Mouse (Mus musculus): Measurements from ENCODE around the gene 0610010K14Rik. TPM values are rescaled to one million over a fixed set of nuclear protein-coding genes. Genes with fewer than 3 reads are reported as not detected.

The 0610010K14Rik gene
- polyA plus RNA-seq, 1 experiment: 65.7 TPM

- 73% methylated on average over 15 of the region's 15 CpGs for WGBS
- DNase-seq (ENCODE audit: low read depth, low spot score): no peak
These were observed 18.8 kb downstream of the 0610010K14Rik start for GRCm38 (mm10) chr11:70218741-70219470.

- DNase-seq (ENCODE audit: low read depth, low spot score): no peak
- WGBS: 30% methylated on average over 4 of the region's 4 CpGs
These were observed 19.7 kb downstream of the 0610010K14Rik start for GRCm38 (mm10) chr11:70218039-70218438.

GRCm38 (mm10) chr11:70216103-70216502 lies 21.6 kb downstream of the 0610010K14Rik start:
- 80% methylated on average over 3 of the region's 3 CpGs for WGBS

GRCm38 (mm10) chr11:70215301-70215700 lies 22.4 kb downstream of the 0610010K14Rik start:
- WGBS: 73% methylated on average over 22 of the region's 22 CpGs

More at GRCm38 (mm10) chr11:70216103-70216502, 21.6 kb downstream of the 0610010K14Rik start:
- DNase-seq (ENCODE audit: low read depth, low spot score): no peak

GRCm38 (mm10) chr11:70214856-70215209 lies 22.9 kb downstream of the 0610010K14Rik start:
- WGBS: 52% methylated on average over 18 of the region's 18 CpGs
- DNase-seq (ENCODE audit: low read depth, low spot score): no peak

More at GRCm38 (mm10) chr11:70215301-70215700, 22.4 kb downstream of the 0610010K14Rik start:
- no peak for DNase-seq (ENCODE audit: low read depth, low spot score)

- no peak for DNase-seq (ENCODE audit: low read depth, low spot score)
- 4% methylated on average over 46 of the region's 46 CpGs for WGBS
These were observed 23.4 kb downstream of the 0610010K14Rik start for GRCm38 (mm10) chr11:70214191-70214855.

- no peak for DNase-seq (ENCODE audit: low read depth, low spot score)
- 6% methylated on average over 26 of the region's 26 CpGs for WGBS
These were observed 24.0 kb downstream of the 0610010K14Rik start for GRCm38 (mm10) chr11:70213736-70214135.

- WGBS: 5% methylated on average over 9 of the region's 9 CpGs
- DNase-seq (ENCODE audit: low read depth, low spot score): peak; percentile 93
These were observed 24.8 kb downstream of the 0610010K14Rik start for GRCm38 (mm10) chr11:70212896-70213295.

- no peak for DNase-seq (ENCODE audit: low read depth, low spot score)
- WGBS: 31% methylated on average over 6 of the region's 6 CpGs
These were observed 25.3 kb downstream of the 0610010K14Rik start, which contains the start of gene Slc16a11 for GRCm38 (mm10) chr11:70212423-70212822. TSS of gene Slc16a11 (plus strand) at chr11:70212752.

- WGBS: 78% methylated on average over 6 of the region's 6 CpGs
- DNase-seq (ENCODE audit: low read depth, low spot score): no peak
These were observed 25.7 kb downstream of the 0610010K14Rik start for GRCm38 (mm10) chr11:70211972-70212371.

- 75% methylated on average over 2 of the region's 2 CpGs for WGBS
- DNase-seq (ENCODE audit: low read depth, low spot score): no peak
These were observed 27.0 kb downstream of the 0610010K14Rik start for GRCm38 (mm10) chr11:70210681-70211080.

GRCm38 (mm10) chr11:70208778-70209388 lies 28.8 kb downstream of the 0610010K14Rik start:
- WGBS: 63% methylated on average over 5 of the region's 5 CpGs
- DNase-seq (ENCODE audit: low read depth, low spot score): no peak

- 73% methylated on average over 7 of the region's 7 CpGs for WGBS
These were observed 30.4 kb downstream of the 0610010K14Rik start for GRCm38 (mm10) chr11:70207283-70207682.

GRCm38 (mm10) chr11:70206801-70207200 lies 30.9 kb downstream of the 0610010K14Rik start:
- DNase-seq (ENCODE audit: low read depth, low spot score): no peak
- 78% methylated on average over 2 of the region's 2 CpGs for WGBS

More at GRCm38 (mm10) chr11:70207283-70207682, 30.4 kb downstream of the 0610010K14Rik start:
- no peak for DNase-seq (ENCODE audit: low read depth, low spot score)

- DNase-seq (ENCODE audit: low read depth, low spot score): no peak
- 42% methylated on average over 5 of the region's 5 CpGs for WGBS
These were observed 36.0 kb downstream of the 0610010K14Rik start for GRCm38 (mm10) chr11:70201691-70202090.

GRCm38 (mm10) chr11:70200036-70200608 lies 37.6 kb downstream of the 0610010K14Rik start:
- DNase-seq (ENCODE audit: low read depth, low spot score): no peak
- 96% methylated on average over 5 of the region's 5 CpGs for WGBS

GRCm38 (mm10) chr11:70199107-70199506 lies 38.6 kb downstream of the 0610010K14Rik start:
- DNase-seq (ENCODE audit: low read depth, low spot score): no peak
- 68% methylated on average over 8 of the region's 8 CpGs for WGBS

GRCm38 (mm10) chr11:70198332-70198731 lies 39.4 kb downstream of the 0610010K14Rik start:
- WGBS: 64% methylated on average over 3 of the region's 3 CpGs
- no peak for DNase-seq (ENCODE audit: low read depth, low spot score)

- no peak for DNase-seq (ENCODE audit: low read depth, low spot score)
- WGBS: 46% methylated on average over 11 of the region's 11 CpGs
These were observed 44.1 kb downstream of the 0610010K14Rik start for GRCm38 (mm10) chr11:70193354-70194285.

All from large intestine, adult 2 months (tissue).